In the genomic region with DNA sequence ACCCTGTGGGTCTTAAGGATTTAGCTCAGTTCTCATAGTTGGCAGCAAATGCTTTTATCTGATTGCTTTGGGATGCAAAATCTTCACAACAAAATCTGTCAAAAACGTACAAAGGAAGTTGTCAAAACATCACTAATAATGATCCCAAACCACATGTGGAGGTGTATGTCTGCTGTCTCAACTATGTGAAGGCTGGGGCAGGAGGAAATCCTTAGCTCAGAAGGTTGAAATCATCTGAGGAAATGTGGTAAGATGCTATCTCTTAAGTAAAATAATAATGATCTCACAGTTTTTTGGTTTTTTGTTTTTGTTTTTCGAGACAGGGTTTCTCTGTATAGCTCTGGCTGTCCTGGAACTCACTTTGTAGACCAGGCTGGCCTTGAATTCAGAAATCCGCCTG, we compare ENCODE assay signal across 17 mouse cellular contexts.
"Had no signal": no experiment of that assay in that cellular context is flagged by ENCODE, and none has a peak within 500 bp of the region (broad histone marks: within the 10 kb centered on the region; RNA-seq: fewer than 3 reads in every experiment).

No protein-coding gene starts in this region.

- DNase-seq: gastrocnemius, adult 2 months; gastrocnemius, postnatal 10 days; gastrocnemius, postnatal 25 days; heart, adult 2 months; heart, postnatal 10 days; heart, postnatal 4 days; kidney, adult 11 months; kidney, adult 2 months; kidney, adult 9 months; kidney, postnatal 14 days; kidney, postnatal 36 days; layer of hippocampus, adult 9-11 months; layer of hippocampus, postnatal 36 days; left cerebral cortex, postnatal 4 days had no signal

- ATAC-seq: hindbrain, embryonic 16.5 days; intestine, embryonic 16.5 days; liver, embryonic 12.5 days had no signal
